Mouse (Mus musculus): ENCODE results near the gene Nin.

- no peak for TF ChIP-seq CTCF (IDR thresholded peaks at IDR 0.05; ENCODE audit: low read depth)
- no peak for TF ChIP-seq EP300 (optimal IDR thresholded peaks at IDR 0.05)
Measured at GRCm38 (mm10) chr12:70076493-70076892, 37.0 kb downstream of the Nin start.
